Mouse (Mus musculus): ENCODE data around the gene Numbl. TPM values are rescaled to one million over a fixed set of nuclear protein-coding genes. Genes with fewer than 3 reads are reported as not detected.

The Numbl gene
- total and polyA plus RNA-seq, 2 experiments from 2014 or later = 59.5 to 140 TPM

DNA sequence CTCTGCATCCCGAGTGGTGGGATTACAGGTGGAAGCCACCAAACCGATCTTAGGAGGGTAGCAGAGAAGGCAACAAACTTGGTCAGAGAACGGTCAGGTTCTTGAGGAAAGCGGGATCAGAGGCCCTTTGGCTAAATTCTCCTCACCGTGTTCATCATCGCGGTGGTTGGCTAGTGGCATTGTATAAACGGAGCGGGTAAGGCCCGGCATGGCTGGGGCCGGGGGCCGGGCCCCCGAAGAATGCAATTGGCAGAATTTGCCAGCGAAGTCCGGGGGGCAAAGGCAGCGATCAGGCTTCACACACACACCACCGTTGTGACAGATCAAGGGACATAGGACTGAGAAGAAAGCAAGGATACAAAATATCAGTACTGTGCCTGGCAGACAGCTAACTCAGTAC is 71.7 kb downstream of the Numbl start:
- H3K4me1 ChIP-seq (ENCODE audit: insufficient read depth, low read length) = peaks cover 29% of the 10 kb centered on the region

DNA sequence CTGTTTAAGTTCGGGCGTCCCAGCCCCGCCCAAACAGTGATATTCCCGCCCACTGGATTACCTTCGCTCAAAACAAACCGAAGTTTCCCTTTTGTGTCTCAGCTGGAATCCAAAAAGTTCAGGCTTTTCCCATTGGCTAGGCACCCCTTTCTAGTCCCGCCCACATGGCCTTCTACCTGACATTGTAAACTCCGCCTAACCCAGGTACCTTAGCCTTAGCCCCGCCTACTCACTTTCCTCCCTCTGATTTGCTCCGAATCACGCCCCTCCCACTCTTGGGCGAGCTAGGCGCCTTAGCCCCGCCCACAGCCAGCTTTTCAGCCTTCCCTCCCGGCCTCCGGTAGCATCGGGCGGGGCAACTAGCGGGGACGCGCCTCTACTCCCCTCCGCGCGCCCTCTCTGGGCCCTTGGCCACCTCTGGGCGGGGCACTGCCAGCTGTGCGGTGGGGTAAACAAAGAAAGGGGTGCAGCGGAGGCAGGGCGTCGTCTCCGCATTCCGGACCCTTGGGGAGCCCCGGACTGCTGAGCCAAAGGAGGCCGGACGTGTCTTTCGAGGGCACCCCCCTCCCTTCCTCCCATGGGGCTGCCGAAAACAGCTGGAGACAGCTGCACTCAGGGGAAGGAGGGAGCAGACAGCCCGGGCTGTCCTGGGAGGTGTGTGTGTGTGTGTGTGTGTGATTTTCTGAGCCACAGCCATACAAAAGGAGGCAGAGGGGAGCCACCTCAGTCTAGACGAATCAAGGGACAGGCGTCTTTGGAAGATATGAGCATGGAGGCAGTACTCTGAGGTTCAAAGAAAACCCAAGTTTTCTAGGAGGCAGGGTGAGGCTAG is 72.7 kb downstream of the Numbl start:
- H3K4me1 ChIP-seq (ENCODE audit: insufficient read depth, low read length) = peaks cover 23% of the 10 kb centered on the region
- no peaks in the 10 kb centered on the region for H3K9me3 ChIP-seq (ENCODE audit: low read length)
- no peak overlapping the region for H3K9ac ChIP-seq (replicated peaks; ENCODE audit: low read length)
- H3K36me3 ChIP-seq (ENCODE audit: insufficient read depth, low read length) = no peaks in the 10 kb centered on the region
- ATAC-seq (no peak), DNase-seq (ENCODE audit: low spot score) (peak; percentile 68)
- under 1% methylated on average over 38 of the region's 39 CpGs for WGBS
- no peak for TF ChIP-seq CTCF (IDR thresholded peaks at IDR 0.05; ENCODE audit: low read depth)
- H3K27me3 ChIP-seq (ENCODE audit: insufficient read depth, low read length) = peaks cover 76% of the 10 kb centered on the region
- no peak overlapping the region for H3K27ac ChIP-seq
- H3K4me2 ChIP-seq (ENCODE audit: low read depth, low read length) = peak overlapping the region; percentile 58
- peak overlapping the region; percentile 32 for H3K4me3 ChIP-seq (ENCODE audit: low read length)

More for the DNA sequence above, 71.7 kb downstream of the Numbl start:
- H3K4me3 ChIP-seq (ENCODE audit: low read length) = no peak overlapping the region
- DNase-seq (ENCODE audit: low spot score) (no peak), ATAC-seq (no peak)
- peak overlapping the region; percentile 58; the same call in 1 of the 2 replicates for H3K4me2 ChIP-seq (ENCODE audit: low read depth, low read length)
- H3K9ac ChIP-seq (replicated peaks; ENCODE audit: low read length) = no peak overlapping the region
- 26% methylated on average over 17 of the region's 17 CpGs for WGBS
- H3K27me3 ChIP-seq (ENCODE audit: insufficient read depth, low read length) = peaks cover 76% of the 10 kb centered on the region
- H3K9me3 ChIP-seq (ENCODE audit: low read length) = no peaks in the 10 kb centered on the region
- no peak overlapping the region for H3K27ac ChIP-seq
- TF ChIP-seq CTCF (IDR thresholded peaks at IDR 0.05; ENCODE audit: low read depth) = no peak
- no peaks in the 10 kb centered on the region for H3K36me3 ChIP-seq (ENCODE audit: insufficient read depth, low read length)

DNA sequence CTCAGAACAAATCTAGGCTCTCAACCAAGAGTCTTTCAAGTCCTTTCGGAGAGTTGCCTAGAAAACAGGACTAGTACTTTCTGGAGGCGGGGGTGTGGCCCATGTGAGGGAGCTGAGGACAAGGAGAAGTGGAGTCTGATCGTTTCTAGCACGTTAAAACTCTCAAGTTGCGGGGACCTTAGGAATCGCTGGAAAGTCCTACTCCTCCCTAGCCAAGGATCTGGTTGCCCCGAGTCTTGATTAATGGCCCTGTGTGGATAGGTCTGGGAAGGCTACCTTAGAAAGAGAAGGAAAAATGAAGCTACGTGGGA is 73.3 kb downstream of the Numbl start:
- H3K4me1 ChIP-seq (ENCODE audit: insufficient read depth, low read length) = peaks cover 22% of the 10 kb centered on the region
- no peak overlapping the region; the same call in 1 of the 2 replicates for H3K4me2 ChIP-seq (ENCODE audit: low read depth, low read length)
- no peak overlapping the region for H3K27ac ChIP-seq
- TF ChIP-seq CTCF (IDR thresholded peaks at IDR 0.05; ENCODE audit: low read depth) = no peak
- no peaks in the 10 kb centered on the region for H3K36me3 ChIP-seq (ENCODE audit: insufficient read depth, low read length)
- H3K9me3 ChIP-seq (ENCODE audit: low read length) = no peaks in the 10 kb centered on the region
- DNase-seq (ENCODE audit: low spot score) (no peak), ATAC-seq (no peak)
- H3K4me3 ChIP-seq (ENCODE audit: low read length) = no peak overlapping the region
- peaks cover 75% of the 10 kb centered on the region for H3K27me3 ChIP-seq (ENCODE audit: insufficient read depth, low read length)
- no peak overlapping the region for H3K9ac ChIP-seq (replicated peaks; ENCODE audit: low read length)
- WGBS = 4% methylated on average over 8 of the region's 8 CpGs

Other genes starting within 250 kb of the Numbl start
- gene Cyp2a12, start 229.4 kb upstream of the Numbl start, total RNA-seq (2014; rRNA removed) = not detected in 2 replicates
- not detected in 2 replicates for gene Cyp2a12, start 229.4 kb upstream of the Numbl start, polyA plus RNA-seq (2015; fragmentation: Nextera tagmentation; extraction: Ambion mirVana)
- 1.3 TPM in 1 of 2 replicates, not detected in the other for gene Cyp2f2, start 138.5 kb upstream of the Numbl start, total RNA-seq (2014; rRNA removed)
- 0.36 and 0.43 TPM in 2 replicates for gene Cyp2f2, start 138.5 kb upstream of the Numbl start, polyA plus RNA-seq (2015; fragmentation: Nextera tagmentation; extraction: Ambion mirVana)
- not detected in 2 replicates for gene Cyp2t4, start 104.7 kb upstream of the Numbl start, total RNA-seq (2014; rRNA removed)
- gene Cyp2t4, start 104.7 kb upstream of the Numbl start, polyA plus RNA-seq (2015; fragmentation: Nextera tagmentation; extraction: Ambion mirVana) = 0.09 and 0.32 TPM in 2 replicates
- 116 and 117 TPM in 2 replicates for gene Egln2, start 91.6 kb upstream of the Numbl start, total RNA-seq (2014; rRNA removed)
- gene Egln2, start 91.6 kb upstream of the Numbl start, polyA plus RNA-seq (2015; fragmentation: Nextera tagmentation; extraction: Ambion mirVana) = 75.4 and 78.6 TPM in 2 replicates
- 66.7 and 76.9 TPM in 2 replicates for gene Rab4b, start 79.5 kb upstream of the Numbl start, total RNA-seq (2014; rRNA removed)
- gene Rab4b, start 79.5 kb upstream of the Numbl start, polyA plus RNA-seq (2015; fragmentation: Nextera tagmentation; extraction: Ambion mirVana) = 125 and 128 TPM in 2 replicates
- not detected in 2 replicates for gene Gm21983, start 77.3 kb upstream of the Numbl start, total RNA-seq (2014; rRNA removed)
- gene Gm21983, start 77.3 kb upstream of the Numbl start, polyA plus RNA-seq (2015; fragmentation: Nextera tagmentation; extraction: Ambion mirVana) = 0.43 and 0.44 TPM in 2 replicates
- 17.8 and 34.2 TPM in 2 replicates for gene Mia, start 77.3 kb upstream of the Numbl start, total RNA-seq (2014; rRNA removed)
- gene Mia, start 77.3 kb upstream of the Numbl start, polyA plus RNA-seq (2015; fragmentation: Nextera tagmentation; extraction: Ambion mirVana) = 63.6 and 70.1 TPM in 2 replicates
- 5.5 and 6.1 TPM in 2 replicates for gene BC024978, start 62.7 kb upstream of the Numbl start, total RNA-seq (2014; rRNA removed)
- 2.1 and 2.5 TPM in 2 replicates for gene BC024978, start 62.7 kb upstream of the Numbl start, polyA plus RNA-seq (2015; fragmentation: Nextera tagmentation; extraction: Ambion mirVana)
- gene Snrpa, start 62.2 kb upstream of the Numbl start, total RNA-seq (2014; rRNA removed) = 128 and 131 TPM in 2 replicates
- 142 and 147 TPM in 2 replicates for gene Snrpa, start 62.2 kb upstream of the Numbl start, polyA plus RNA-seq (2015; fragmentation: Nextera tagmentation; extraction: Ambion mirVana)
- 14.3 and 18.8 TPM in 2 replicates for gene Itpkc, start 29.8 kb upstream of the Numbl start, total RNA-seq (2014; rRNA removed)
- 3.3 and 4.0 TPM in 2 replicates for gene Itpkc, start 29.8 kb upstream of the Numbl start, polyA plus RNA-seq (2015; fragmentation: Nextera tagmentation; extraction: Ambion mirVana)
- gene Coq8b, start 25.4 kb upstream of the Numbl start, total RNA-seq (2014; rRNA removed) = 26.5 and 27.6 TPM in 2 replicates
- gene Coq8b, start 25.4 kb upstream of the Numbl start, polyA plus RNA-seq (2015; fragmentation: Nextera tagmentation; extraction: Ambion mirVana) = 16.7 and 20.4 TPM in 2 replicates
- 34.8 and 41.2 TPM in 2 replicates for gene Ltbp4, start 79.3 kb downstream of the Numbl start, total RNA-seq (2014; rRNA removed)
- gene Ltbp4, start 79.3 kb downstream of the Numbl start, polyA plus RNA-seq (2015; fragmentation: Nextera tagmentation; extraction: Ambion mirVana) = 10.5 and 10.6 TPM in 2 replicates
- 27.0 and 31.2 TPM in 2 replicates for gene Shkbp1, start 97.6 kb downstream of the Numbl start, total RNA-seq (2014; rRNA removed)
- gene Shkbp1, start 97.6 kb downstream of the Numbl start, polyA plus RNA-seq (2015; fragmentation: Nextera tagmentation; extraction: Ambion mirVana) = 20.0 and 20.2 TPM in 2 replicates
- not detected in 2 replicates for gene Gm20479, start 99.0 kb downstream of the Numbl start, total RNA-seq (2014; rRNA removed)
- gene Gm20479, start 99.0 kb downstream of the Numbl start, polyA plus RNA-seq (2015; fragmentation: Nextera tagmentation; extraction: Ambion mirVana) = not detected in 2 replicates
- 24.1 and 24.8 TPM in 2 replicates for gene Sptbn4, start 189.3 kb downstream of the Numbl start, total RNA-seq (2014; rRNA removed)
- gene Sptbn4, start 189.3 kb downstream of the Numbl start, polyA plus RNA-seq (2015; fragmentation: Nextera tagmentation; extraction: Ambion mirVana) = 2.8 and 3.4 TPM in 2 replicates
- gene Blvrb, start 189.5 kb downstream of the Numbl start, total RNA-seq (2014; rRNA removed) = 19.7 and 23.9 TPM in 2 replicates
- gene Blvrb, start 189.5 kb downstream of the Numbl start, polyA plus RNA-seq (2015; fragmentation: Nextera tagmentation; extraction: Ambion mirVana) = 23.0 and 23.4 TPM in 2 replicates
- gene Sertad3, start 215.3 kb downstream of the Numbl start, total RNA-seq (2014; rRNA removed) = 5.0 and 6.3 TPM in 2 replicates
- 7.9 and 8.4 TPM in 2 replicates for gene Sertad3, start 215.3 kb downstream of the Numbl start, polyA plus RNA-seq (2015; fragmentation: Nextera tagmentation; extraction: Ambion mirVana)
- gene Sertad1, start 228.5 kb downstream of the Numbl start, total RNA-seq (2014; rRNA removed) = 7.2 and 9.4 TPM in 2 replicates
- gene Sertad1, start 228.5 kb downstream of the Numbl start, polyA plus RNA-seq (2015; fragmentation: Nextera tagmentation; extraction: Ambion mirVana) = 7.7 and 8.8 TPM in 2 replicates
- 1.8 and 2.1 TPM in 2 replicates for gene Prx, start 240.9 kb downstream of the Numbl start, total RNA-seq (2014; rRNA removed)
- 2.1 and 2.5 TPM in 2 replicates for gene Prx, start 240.9 kb downstream of the Numbl start, polyA plus RNA-seq (2015; fragmentation: Nextera tagmentation; extraction: Ambion mirVana)